Mouse (Mus musculus) cerebellum, postnatal 36 days (tissue): Measurements from ENCODE around the gene 1810010H24Rik.
"Not testable (repeated sequence)": the region's sequence is repeated elsewhere in the genome, so short reads cannot be mapped to it uniquely, and the experiment has no call there.

ENCODE experiments used
- DNase-seq, 2 experiments: peaks; one replicate each; pipeline ENCODE4 v3.0.0; 2021 to 2022; ENCODE audit warnings: mixed read lengths in 2 of 2

Gene 1810010H24Rik

DNA sequence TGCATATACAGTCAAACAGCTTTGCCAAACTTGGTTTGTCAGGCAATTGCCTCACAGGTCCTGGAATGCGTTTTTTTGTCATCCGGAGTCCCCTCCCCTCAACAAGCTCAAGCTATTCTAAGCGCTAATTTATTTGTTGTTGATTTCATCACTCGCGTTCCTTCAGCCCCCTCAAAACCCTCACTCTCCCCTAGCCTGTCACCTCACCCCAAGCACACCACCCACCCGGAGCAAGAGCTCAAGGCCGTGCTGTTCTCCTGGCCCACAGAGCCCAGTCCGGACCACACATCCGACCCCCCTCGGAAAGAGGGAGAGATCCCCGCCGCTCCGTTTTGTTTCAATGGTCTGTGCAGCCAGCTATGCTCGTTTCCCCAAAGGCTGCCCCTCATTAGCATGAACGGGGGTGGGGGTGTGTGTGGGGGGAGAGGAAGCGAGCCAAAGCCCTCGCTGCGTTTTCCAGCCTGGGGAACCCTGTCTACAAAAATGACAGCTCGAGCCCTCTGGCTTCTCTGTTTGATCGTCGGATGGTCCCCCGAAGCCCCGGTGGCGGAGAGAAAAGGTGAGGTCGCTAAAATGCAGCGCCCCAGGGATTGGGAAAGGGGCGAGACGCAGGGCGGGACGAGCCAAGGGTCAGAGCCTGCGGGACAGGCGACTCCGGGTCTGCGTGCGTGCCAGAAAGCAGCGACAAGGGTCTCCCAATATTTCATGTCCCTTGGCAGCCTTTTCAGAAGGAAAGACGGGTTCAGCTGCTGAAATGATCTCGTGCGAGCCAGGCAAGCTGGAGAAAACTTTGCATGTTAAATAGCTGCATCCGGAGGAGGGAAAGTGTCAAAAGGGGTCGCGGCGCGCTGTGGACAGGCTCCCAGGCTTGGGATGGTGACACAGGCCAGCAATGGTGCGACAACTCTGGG, at the start of gene 1810010H24Rik:
TSS of gene 1810010H24Rik (plus strand) at position 271 of the 911 bp plus-strand sequence.
- peak; percentile 38 to 49 for DNase-seq

DNA sequence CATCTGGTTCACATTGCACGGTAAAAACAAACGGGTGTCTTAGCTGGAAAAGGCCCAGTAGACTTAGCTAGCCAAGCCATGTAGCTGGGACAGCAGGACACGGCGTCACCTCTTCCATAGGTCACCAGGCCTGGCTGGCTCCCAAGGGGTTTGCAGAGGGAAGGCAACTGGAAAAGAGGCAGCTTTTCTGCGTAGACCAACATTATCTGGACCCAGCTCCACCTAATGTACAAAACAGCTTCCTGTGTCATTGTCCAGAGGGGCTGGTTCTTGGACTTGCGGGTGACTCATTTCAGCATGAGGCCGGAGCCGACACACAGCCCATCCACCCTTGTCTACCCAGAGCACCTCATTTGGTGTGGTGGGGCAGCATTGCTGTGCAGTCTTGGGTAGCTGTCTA, 49.3 kb upstream of the 1810010H24Rik start:
- no peak for DNase-seq

DNA sequence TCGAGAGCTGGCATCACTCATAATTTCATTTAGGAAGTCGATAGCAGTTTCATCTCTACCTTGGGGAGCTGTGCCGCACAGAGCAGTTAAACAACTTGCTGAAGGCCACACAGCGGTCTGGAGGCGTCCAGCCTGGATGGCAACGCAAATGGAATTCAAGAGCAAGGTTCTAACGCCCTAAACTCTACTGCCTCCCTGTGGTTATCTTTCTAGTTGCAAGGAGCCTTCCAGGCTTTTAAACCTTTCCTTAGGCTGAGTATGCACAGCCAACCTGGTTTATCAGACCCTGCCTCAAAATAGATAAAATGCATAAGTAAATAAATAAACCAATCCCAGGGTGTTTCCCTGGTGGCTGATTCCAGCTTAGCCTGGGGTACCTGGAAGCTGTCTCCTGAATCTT, 45.0 kb upstream of the 1810010H24Rik start:
- DNase-seq, result peak; percentile 39 to 66

DNA sequence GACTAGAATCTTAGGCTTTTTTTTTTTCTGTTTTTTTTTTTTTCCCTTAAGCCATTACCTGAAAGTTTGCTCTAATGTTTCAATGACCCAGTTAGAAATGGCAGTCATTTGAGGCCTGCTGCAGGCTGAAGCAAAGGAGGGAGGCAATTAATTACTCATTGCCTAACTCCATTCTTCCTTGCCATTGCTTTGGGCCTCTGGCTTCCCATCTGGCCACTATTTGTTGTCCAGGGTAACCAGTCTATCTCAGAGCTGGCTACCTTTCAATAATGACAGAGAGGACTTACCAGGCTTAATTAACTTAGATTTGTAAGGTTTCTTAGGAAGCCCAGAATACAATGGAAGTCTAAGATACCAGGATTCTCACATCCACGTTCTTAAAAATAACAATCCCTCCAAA, 43.7 kb upstream of the 1810010H24Rik start:
- no peak for DNase-seq

DNA sequence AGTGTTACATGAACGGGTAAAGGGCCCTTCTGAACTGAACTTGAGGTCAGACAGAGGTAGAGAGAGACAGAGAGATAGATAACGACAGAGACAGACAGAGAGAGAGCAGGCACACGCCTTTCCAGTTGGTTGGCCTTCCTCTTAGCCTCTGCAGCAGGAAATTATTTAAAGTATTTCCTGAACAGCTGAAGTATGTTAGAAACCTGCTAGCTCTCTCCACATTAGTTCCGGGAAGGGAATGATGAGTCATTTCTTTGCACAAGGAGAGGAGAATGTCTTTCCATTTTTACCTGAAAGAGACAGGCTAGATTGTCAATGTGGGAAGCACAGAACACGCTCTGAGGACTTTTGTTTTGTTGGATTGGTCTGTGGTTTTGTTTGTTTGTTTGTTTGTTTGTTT, 43.1 kb upstream of the 1810010H24Rik start:
- DNase-seq, result no peak

DNA sequence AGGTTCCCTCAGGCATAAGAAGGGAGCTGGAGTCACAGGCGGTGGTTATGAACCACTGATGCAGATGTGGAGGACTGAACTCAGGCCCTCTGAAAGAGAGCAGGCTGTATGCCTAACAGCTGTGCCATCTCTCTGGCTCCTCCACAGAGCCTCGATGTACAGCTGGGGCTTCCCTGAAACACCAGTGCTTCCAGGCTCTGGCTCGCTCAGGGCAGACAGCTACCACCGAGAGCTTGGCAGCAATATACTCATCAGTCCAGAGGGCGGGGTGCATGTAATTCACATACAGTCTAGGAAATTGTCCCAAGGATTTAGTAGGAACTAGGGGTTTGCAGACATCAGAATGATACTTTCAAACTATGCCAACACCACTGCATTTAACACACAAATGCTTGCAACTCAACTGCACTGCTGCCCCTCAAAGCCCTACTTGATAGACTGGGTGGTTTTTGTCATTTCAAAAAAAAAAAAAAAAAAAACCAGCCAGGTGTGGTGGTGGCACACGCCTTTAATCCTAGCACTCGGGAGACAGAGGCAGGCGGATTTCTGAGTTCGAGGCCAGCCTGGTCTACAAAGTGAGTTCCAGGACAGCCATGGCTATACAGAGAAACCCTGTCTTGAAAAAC, 39.4 kb upstream of the 1810010H24Rik start:
- not testable (repeated sequence) for DNase-seq

DNA sequence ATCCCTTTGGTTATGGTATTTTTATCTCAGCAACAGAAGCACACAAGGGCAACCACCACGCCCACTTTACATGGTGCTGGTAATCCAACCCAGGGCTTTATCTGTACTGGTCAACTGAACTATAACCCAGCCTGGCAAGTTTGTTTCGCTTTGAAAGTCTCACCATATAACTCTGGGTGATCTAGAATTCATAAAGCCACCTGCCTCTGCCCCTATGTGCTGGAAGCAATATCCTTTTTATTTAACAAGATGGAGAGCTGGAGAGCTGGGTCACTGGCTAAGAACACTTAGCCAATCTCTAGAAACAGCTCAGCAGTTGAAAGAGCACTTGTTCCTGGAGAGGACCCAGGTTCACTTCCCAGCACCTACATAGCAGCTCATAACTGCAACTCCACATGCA, 38.1 kb upstream of the 1810010H24Rik start:
- DNase-seq, result no peak

DNA sequence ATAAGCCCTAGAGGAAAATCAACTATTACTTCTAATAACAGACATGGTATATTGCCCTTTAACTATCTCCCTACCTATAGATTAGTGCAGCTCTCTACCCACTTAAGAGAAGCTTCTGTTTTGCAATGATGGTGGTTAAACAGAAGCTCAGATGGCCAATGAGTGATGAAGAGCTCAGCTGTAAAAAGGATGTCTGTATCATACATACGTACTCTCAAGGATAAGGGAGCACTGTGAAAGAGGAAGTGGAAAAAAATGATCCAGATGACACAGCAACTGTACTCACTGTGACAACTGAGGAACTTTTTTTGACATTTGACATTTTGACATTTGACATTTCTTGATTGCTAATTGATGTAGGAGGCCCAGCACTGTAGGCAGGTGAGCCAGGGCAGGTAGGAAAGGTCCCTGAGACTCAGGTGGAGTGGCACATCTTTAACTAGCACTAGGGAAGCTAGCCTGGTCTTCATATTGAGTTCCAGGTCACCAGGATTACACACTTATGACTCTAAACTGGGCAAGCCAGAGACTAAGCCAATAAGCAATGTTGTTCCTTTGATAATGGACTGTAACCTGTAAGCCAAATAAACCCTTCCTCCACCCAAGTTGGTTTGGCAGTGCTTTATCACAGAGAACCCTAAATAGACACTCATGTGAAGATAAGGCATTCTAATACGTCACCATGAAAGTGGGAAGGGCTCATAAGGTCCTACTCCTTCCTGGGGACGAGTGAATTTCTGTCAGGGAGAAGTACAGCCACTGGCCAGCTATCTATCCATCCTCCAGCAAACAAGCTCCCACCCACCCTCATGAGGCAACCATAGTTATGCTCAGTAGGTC, 31.0 kb upstream of the 1810010H24Rik start:
- no peak for DNase-seq

DNA sequence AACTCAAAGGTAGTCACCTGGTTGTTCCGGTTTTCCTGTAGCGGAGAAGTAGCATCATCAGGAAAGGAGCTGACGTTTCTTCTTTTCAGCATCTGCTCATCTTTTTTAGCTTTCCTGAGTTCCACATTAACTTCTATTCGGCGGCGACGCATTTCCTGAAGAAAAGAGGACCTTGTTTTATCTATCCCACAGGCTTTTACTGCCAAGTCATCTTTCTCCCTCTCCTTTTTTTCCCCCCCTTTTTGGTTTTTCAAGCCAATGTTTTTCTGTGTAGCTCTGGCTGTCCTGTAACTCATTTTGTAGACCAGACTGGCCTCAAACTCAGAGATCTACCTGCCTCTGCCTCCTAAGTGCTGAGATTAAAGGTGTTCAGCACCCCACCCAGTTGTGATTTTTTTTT, 29.0 kb upstream of the 1810010H24Rik start:
- DNase-seq, result not testable (repeated sequence)

DNA sequence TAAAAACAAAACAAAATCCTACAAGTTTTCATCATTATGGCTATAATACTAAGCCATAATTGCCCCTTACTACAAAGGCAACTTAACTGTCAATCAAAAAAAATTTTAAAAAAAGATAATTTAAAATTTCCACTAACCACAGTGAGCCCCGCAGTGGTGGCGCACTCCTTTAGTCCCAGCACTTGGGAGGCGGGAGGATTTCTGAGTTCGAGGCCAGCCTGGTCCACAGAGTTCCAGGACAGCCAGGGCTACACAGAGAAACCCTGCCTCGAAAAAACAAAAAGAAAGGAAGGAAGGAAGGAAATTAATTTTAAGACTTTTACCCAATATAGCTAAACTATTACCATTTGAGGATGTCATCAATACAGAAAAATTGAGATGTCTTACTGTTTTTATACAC, 27.5 kb upstream of the 1810010H24Rik start:
- DNase-seq, result no peak

DNA sequence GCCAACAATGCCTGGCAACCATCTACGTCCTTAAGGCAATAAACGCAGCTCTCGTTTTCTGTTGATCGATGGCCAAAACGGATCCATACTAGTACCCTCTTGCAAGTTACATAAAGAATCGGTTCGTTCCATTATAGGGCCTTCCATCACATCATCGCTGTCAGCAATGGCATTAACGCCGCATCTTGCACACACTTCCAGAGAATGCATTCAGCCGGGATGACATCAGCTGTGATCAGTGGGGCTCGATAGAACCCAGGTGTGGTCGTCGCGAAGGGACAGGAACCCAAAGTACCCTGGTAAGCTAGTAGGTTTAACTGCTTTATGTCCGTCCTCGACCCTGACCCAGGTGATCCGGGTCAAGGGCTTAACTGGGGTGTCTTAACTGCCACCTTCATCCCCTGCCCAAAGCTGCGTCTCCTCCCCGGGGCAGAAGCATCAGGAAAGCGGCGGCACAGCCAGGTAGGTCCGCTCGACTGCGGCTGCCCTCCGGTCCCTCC, 26.8 kb upstream of the 1810010H24Rik start:
- peak in 1 of 2 experiments; percentile 13 for DNase-seq

DNA sequence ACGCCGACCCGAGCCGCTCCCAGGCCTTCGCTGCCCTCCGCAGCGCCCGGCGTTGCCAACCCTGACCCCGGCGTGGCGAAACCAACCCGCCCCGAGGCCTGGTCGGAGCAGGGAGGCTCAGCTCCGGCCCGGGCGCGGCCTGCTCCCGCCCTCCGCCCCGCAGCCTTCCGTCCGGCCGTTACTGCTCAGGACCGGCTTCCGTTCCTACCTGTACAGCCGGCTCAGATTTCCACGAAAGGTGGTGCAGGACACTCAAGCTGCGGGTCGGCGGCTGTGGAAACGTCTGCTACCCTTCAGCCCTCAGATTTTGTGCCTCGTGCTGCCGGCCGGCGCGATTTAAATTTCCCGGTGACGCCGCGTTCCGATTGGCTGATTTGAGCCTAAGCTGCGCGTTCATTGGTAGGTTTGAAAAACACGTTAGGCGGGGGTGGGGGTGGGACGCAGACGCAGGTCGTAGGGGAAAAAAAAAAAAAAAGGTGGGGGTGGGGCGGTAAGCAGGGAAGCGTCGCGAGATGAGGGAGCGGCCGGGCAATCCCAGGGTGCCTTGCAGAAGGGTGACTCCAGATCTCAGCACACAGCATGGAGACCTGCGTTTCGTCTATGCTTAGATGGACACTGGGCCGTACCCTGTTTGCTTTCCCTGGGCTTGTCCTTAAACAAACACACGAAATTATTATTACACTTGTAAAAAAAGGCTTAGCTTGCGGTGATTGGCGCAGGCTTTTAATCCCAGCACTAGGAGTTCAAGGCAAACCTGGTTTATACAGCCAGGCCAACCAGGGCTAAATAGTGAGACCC, 26.1 kb upstream of the 1810010H24Rik start, which contains the start of gene Kpna2:
TSS of gene Kpna2 (minus strand) at position 391 of the 798 bp plus-strand sequence.
- peak; percentile 89 for DNase-seq

DNA sequence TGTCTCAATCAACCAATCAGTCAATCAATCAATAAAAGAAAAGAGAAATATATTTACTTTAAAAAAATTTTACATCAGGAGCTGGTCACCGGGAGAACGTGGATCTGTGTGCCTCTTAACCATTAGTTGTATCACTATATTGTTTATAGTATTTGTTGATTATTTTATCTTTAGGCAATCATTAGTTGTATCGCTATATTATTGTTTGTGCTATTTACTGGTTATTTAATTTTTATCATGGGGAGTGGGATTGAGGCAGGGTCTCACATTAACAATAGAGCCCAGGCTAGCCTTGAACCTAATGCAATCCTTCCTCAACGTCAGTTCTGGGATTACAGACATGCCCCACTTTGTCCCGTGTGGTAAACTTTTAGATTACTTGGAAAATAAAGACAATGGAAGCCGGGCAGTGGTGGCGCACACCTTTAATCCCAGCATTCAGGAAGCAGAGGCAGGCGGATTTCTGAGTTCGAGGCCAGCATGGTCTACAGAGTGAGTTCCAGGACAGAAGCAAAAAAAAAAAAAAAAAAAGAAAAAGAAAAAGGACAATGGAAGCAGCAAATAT, 25.4 kb upstream of the 1810010H24Rik start:
- no peak for DNase-seq

DNA sequence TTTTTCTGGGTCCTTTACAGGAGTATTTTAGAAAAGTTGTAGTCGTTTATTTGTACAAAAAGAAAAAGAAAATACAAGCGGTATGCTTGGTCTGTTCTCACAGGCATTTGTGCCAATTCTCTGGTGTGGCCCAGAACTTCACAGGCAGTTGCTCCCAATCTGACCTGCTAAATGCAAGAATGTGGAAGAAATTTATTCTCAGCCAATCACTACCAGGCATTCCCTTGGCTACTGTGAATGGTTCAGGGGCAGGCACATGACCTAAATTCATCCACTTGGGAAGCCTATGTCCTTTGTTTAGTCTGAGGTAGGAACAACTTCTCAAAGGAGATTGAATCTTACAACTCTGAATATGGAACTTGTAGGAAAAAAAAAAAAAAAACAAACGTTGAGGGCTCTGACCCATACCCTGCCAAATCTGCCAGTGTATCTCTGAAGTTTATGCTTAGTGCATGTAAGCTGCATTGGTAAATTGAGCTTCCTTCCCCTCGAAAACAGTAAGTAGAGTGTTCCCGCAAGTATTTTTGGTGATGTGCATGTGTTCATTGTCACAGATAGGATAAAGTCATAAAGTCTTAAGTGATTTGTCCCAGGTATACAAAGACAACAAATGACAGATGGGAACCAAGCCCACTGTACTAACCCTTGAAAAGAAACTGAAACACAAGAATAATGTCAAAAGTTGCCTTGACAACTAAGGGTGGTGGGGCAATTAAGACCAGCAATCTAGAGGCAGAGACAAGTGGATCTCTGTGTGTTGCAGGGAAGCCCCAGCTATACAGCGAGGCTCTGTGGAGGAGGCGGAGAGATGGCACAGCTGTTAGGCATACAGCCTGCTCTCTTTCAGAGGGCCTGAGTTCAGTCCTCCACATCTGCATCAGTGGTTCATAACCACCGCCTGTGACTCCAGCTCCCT, 23.5 kb upstream of the 1810010H24Rik start:
- no peak for DNase-seq

DNA sequence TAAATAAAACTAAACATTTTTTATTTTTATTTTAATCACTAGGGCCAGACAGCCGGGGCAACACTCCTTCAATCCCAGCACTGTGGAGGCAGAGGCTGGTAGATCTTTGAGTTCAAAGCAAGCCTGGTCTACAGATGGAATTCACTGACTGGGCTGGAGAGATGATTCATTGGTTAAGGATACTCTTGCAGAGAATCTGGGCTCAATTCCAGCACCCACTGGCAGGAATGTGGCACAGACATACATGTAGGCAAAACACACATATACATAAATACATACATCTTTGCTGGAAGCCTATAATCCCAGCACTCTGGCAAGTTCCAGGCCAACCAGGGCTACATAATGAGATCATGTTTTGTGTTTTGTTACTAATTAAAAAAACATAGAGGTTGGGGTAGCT, 19.9 kb upstream of the 1810010H24Rik start:
- no peak for DNase-seq

DNA sequence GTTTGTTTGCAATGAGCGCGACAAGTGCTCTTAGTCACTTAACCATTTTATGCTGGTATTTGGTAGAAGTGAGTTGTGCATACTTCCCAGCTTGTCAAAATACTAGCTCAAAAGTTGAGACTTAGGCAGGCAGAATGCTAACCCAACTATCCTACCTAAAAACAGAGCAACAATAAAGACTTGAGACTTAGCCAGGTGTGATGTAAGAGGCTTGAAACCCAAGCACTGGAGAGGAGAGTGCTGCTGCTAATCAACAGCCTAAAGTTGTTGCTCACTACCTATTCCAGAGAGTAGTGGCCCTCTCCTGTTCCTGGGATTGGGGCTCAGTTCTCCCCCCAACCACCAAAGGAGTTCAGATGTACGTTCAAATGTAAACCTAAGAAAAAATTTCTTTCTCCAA, 15.0 kb upstream of the 1810010H24Rik start:
- DNase-seq, result no peak

DNA sequence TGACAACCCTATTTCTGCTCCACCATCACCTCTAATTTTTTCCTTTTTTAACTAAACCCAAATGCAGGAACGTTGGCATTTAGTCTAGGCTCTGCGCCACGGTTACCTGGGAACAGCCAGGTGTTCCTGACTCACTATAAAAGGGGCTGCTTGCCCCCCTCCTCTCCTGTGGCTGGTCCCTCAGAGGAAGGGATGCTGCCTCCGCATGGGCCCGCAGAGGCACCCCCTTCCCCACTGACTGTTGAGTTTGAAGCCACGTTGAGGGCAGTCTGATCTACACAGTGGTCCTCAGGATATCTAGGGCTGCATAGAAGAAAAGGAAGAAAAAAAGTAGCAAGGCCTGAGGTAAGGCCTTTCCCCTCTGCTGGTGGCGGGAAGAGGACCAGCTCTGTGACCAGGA, 14.3 kb upstream of the 1810010H24Rik start:
- DNase-seq, result no peak

DNA sequence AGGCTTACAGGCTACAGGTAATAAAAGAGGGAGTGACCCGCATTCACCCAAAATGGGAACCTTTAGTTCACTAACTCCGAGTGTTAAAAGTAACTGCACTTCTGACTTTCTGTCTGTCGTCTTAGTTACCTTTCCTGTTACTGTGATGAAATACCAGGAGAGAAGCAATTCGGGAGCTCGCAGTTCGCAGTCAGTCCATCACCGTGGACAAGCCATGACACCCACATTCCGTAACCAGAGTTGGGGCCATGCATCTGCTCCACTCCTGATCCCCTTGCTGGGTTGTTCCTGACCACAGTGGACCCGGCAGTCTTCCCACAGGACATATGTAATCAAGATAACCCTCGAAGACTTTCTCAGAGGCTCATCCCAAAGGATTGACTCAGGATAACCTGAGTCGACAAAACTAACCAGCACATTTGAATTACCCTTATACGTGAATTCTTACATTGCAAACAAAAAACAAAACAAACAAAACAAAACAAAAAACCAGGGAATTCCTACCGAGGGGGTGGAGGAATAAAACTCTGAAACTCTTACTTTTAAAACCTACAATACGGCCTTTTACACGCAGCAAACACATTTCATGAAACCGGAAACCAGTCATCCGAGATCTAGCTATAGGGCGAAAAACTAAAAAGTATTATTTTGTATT, 13.7 kb upstream of the 1810010H24Rik start:
- DNase-seq, result no peak

DNA sequence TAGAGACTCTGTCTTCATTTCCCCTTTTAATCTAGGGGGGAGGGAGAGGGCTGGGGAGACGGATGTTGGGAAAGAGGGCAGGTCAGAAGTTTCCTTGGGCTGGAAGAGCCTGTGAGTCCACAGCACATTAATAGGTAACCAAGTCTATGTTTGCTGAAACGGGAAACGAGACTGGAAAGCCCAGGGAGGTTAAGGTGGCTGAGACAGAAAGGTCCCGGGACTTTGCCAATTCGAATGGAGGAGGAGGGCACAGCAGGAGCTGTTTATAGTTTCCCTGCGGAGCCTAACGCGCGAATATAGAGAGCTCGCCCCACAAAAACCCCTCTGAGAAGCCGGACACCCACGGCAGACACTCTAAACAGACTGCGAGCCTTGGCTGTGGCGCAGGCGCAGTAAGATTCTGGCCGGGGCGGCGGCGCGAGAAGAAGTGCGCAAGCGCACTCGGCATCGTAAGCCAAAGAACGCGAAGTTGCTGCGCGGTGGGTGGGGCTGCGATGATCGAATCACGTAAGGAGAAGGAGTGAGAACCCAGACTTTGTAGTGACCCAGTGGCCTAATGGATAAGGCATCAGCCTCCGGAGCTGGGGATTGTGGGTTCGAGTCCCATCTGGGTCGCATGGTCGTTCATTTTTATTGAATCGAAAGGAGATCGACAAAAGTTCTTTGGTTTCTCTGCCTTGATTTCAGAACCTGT, 13.0 kb upstream of the 1810010H24Rik start:
- DNase-seq, result peak; percentile 99 to 100
